Mouse (Mus musculus) adrenal gland, adult (tissue): ENCODE results near the gene Fam47e.

ENCODE experiments used
- DNase-seq, 2 experiments: peaks; one replicate each; pipeline ENCODE4 v3.0.0; 2022 to 2023; ENCODE audit warnings: low spot score in 1 of 2; ENCODE audit not compliant: inconsistent age in 2 of 2

Gene Fam47e

GRCm38 (mm10) chr5:92602691-92603690 lies 48.1 kb downstream of the Fam47e start, which contains the start of gene Stbd1:
TSS of gene Stbd1 (plus strand) at chr5:92603041.
- peak; percentile 58 to 85 for DNase-seq

GRCm38 (mm10) chr5:92604452-92605247 lies 49.8 kb downstream of the Fam47e start:
- DNase-seq, result peak; percentile 24 to 77

DNA sequence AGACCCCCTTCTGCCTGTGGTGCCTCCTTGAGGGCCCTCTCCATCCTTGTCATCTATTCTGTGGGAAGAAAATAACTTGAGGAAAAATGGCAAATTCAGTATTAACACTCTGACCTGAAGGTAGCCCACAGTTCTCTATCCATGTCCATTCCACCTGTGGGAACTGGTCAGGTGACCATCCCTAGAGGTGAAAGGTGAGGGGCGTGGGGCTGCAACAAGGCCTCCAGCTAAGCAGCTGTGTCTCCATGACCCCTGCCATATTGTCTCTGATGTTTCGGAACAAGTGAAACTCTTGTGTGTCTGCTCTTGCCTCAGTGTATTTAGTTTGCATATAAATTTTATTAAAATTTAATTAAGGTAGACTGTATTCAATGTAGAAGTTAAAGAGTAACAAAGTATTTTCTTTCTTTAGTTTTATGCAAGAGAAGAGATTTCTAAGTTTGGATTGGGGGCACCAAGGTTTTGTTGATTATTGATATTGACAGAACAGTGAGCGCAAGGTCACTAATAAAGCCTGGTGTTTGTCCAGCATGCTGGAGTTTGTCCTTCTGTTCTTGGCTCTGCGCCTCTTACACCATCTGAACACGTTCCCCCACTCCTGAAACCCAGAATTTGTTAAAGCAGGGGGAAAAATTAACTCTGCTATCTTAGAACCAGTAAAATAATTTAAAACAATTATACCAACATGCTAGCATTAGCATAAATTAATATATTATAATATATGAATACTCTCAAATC lies 52.8 kb downstream of the Fam47e start:
- no peak for DNase-seq

- DNase-seq, result no peak
These were observed 57.9 kb downstream of the Fam47e start for GRCm38 (mm10) chr5:92612756-92613155.

DNA sequence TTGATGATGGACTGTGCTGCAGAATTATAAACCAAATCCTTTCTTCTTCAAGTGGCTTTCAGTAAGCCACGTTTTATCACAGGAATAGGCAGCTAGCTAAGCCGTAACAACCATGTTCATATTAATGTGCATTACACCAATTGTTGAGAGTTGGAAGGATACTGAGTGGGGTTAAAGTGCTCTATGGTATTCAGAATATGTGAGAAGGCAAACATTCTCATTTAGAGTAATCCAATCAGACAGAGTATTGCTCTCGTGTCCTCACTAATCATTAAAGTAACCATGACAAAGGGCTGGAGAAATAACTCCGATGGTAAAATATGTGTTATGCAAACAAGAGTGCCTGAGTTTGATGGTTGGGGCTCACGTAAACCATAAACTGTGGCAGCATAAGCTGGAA lies 67.0 kb downstream of the Fam47e start:
- DNase-seq, result no peak

GRCm38 (mm10) chr5:92627896-92628295 lies 73.0 kb downstream of the Fam47e start:
- DNase-seq, result no peak

- DNase-seq, result peak in 1 of 2 experiments; percentile 25
These were observed 78.7 kb downstream of the Fam47e start for GRCm38 (mm10) chr5:92633526-92633925.

DNA sequence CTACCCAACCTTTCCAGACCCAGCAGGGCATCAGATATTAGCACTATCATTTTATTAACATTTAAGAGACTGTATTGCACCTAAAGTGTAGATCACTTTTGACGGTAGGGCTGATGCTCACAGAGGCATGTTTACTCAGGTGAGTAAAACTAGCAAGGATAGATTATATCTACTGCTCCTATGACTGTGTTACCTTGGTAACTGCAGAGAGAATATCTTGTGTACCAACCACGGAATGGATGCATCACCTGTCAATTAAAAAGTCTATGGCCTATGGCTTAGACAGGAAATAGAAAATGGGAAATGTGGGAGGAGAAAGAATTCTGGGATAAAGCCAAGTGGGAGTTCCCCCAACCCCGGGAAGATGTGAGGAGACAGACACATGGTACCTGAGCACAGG lies 80.0 kb downstream of the Fam47e start:
- no peak for DNase-seq

- no peak for DNase-seq
These were observed 81.0 kb downstream of the Fam47e start for GRCm38 (mm10) chr5:92635891-92636290.

- DNase-seq, result no peak
These were observed 86.0 kb downstream of the Fam47e start for GRCm38 (mm10) chr5:92640861-92641260.
